Mouse (Mus musculus): ENCODE measurements around the gene Rgs3.

GRCm38 (mm10) chr4:62570029-62570428 is 10.4 kb downstream of the Rgs3 start:
- no peak for TF ChIP-seq GATA1 (IDR thresholded peaks at IDR 0.05; ENCODE audit: borderline replicate concordance, low read length)
- TF ChIP-seq FLI1 (IDR thresholded peaks at IDR 0.05; ENCODE audit: low read length): no peak
